Mouse (Mus musculus) B cell, adult 62 days (primary cell): Measurements from ENCODE around the gene Arhgap30. TPM values are rescaled to one million over a fixed set of nuclear protein-coding genes. Genes with fewer than 3 reads are reported as not detected.

Experiments
- total RNA-seq: library from RNA; stranded (reverse); gene quantifications from 4 replicates; pipeline ENCODE4 v1.2.4, GENCODE M21; 2023

Arhgap30 gene
- 292 to 309 TPM (median 301 TPM) in 4 replicates for total RNA-seq

DNA sequence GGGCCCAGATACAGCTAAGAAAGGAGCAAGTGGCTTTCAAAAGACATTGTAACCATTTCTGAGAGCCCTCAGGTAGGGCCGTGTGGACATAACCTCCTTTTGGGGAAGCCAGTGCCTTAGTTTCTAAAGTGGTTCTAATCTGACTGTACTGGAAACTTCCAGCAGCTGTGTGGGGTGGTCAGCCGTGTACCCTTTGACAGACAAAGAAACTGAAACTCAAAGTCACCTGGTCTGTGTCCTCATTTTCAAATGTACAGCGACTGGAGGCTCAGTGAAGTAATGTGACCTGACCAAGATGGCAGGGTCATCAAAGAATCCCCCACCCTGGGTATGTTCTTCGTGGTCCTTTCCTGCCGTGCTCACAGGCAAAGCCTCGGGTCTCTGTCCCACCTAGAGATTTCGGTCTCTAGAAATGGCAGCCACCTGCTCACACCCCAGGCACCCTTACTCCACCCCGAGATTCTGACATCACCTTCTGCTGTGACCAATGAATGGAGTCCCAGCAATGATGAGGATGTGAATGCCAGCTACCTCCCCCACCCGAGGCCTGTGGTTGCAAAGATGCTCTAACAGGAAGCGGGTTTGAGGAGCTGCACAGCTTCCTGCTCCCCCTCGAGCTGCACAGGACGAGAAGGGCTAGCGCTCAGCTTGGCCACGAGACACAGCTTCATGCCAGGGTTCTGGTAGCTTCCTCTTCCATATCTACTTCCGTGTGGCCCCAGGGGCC, at the start of gene Arhgap30:
Gene Arhgap30 (plus strand): TSS at position 579 of the 727 bp plus-strand sequence.

DNA sequence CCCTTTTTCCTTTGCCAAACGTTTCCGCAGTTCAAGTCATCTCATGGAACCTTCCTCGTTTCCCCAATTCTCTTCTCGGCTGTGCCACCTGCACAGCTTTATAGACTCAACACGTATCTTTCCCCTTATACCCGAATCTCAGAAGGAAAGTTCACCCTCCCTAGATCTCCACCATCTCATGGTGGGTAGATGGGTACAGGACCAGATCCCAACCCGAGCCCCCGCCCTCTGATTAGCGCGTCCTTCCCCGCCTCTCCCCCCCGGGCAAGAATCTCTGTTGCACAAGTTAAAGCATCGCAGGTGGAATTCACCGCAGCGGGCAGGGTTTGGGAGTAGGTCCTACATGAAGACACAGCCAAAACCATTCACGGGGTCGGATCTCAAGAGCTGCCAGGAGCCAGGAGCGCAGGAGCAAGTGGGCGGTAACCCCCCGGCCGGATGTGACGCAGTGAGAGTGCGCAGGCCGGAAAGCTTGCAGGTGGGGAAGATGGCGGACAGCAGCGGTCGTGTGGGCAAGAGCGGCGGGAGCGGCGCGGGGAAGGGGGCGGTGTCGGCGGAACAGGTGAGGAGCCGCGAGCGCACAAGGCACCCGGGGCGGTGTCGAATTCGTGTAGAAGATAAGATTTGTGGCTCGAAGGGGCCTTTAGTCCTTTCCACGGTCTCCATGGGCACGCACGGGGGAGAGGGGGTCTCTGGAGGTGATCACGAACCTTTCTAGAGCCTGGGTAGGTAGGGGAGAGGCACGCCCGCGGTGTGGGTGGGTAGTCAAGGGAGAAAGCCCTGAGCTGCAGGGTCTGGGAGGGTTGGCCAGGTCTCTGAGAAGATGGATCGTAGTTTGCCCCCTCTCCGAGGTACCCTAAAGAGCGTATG, 43.3 kb upstream of the Arhgap30 start, which contains the start of the genes Nit1 and Pfdn2:
Gene Nit1 (minus strand): TSS at position 422 of the 870 bp plus-strand sequence.
Gene Pfdn2 (plus strand): TSS at position 446 of the 870 bp plus-strand sequence.

GRCm38 (mm10) chr1:171360656-171361055, 28.1 kb upstream of the Arhgap30 start, which contains the start of gene Klhdc9:
Gene Klhdc9, minus strand, starts transcription at chr1:171360798.

DNA sequence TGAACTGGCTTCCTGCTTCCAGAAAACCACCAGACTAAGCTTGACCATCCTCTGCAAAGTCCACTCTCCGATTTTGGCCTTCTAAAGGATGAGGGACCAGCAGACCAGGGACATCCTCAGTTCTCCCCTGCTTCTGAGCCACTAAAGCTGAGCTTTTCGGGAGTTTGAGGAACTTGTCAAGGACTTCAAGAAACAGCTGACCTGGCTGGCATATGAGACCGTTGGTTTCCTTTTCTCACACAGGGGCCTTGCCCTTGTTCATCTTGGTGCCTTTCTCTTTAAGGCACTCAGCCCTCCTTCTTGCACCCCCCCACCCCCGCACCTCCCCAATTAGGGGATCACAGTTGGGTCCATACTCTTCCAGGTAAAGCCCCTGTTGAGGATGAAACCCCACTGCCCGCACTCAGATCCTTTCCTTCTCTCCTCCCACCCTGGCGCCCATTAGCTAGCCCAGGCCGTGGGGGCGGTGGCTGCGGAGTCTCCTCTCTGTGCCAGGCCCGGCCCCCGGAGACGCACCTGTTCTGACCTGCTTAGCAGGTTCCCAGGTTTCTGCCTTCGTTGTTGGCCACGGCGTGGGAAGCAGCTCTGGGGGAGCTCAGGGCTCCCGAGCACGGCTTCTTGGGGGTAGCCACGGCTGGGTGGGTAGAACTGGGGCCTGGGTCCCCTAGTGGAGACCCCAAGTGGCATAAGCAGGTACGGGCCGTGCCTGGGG, 18.8 kb upstream of the Arhgap30 start, which contains the start of gene Nectin4:
Gene Nectin4 (plus strand): TSS at position 255 of the 712 bp plus-strand sequence.

DNA sequence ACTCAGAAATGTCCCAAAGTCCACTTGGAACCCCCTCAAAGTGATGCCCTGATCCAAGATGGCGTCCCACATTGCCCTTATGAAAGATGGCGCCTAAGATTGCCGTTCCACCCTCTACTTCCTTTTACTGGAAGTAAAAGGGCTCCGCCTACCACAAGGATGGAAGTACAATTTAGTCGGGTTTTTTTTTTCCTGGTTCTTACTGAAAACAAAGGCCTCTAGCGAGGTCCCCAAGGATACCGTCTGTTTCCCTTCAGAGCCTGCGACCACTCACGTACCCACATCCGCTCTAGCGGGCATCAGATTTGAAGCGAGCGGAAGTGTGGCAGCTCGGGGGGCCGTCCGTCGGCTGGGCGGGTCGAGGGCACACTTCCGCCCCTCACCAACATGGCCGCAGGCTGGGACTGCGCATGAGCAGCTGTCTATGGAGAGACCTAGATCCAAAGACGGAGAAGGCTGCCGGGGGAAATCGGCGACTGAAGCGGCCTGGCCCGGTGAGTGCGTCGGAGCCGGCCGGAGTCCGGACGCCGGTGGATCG, 22.3 kb downstream of the Arhgap30 start, which contains the start of gene Usf1:
Gene Usf1 (plus strand): TSS at position 367 of the 538 bp plus-strand sequence.

DNA sequence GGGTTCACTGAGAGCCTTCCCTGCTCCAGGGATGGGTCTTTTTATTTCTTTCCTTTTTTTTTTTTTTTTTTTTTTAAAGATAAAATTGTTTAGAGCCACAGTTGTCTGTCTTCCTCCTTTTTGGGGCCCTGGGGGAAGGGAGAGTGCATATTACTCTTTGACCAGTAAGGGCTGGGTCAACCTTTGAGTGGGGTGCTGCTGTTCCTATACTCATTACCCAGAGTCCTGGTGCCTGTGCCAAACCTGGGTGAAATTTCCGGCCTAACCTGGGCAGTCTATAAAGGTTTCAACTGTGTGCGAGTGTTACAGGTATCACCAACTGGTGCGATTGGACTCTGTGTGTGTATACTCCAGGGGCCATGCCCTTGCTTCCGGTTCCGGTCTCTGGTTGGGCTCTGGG, 29.9 kb downstream of the Arhgap30 start, which contains the start of gene Tstd1:
Gene Tstd1 (plus strand): TSS at position 213 of the 400 bp plus-strand sequence.

DNA sequence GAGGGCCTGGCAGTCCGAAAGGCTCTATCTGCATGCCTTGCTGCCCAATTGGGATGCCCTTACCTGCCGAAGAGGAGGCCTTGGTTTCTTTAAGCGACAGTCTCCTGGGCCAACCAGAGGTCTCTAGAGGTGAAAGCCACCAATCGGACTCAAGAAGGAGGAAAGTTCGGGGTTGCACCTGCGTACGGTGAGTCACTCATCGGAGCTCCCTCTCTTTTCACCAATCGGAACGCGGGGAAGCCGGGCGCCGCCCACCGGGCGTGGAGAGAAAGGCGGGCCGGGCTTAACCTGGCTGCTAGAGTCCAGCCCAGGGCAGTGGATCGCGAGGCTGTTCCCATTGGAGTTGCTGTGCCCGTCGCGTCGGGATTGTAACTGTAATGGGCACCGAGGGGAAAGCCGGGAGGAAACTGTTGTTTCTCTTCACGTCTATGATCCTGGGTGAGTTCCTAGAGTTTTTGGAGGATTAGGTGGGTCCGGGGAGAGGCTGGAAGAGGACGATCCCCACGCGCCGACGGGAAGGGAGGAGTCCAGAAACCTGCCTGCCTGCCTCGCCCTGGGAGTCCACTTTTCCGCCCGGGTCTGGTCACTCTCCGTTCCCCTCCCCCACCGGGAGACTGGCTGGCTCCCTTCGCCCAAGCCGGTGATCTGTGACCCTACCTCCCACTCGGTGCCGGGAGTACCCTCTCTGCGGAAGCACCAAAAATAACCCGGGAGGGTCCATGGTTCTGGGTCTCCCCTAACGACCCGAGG, 48.7 kb downstream of the Arhgap30 start, which contains the start of gene F11r:
Gene F11r (plus strand): TSS at position 272 of the 750 bp plus-strand sequence.

Other genes with a start within 250 kb of the Arhgap30 start
- gene Sdhc, start 238.4 kb upstream of the Arhgap30 start, total RNA-seq, result 82.0 to 92.2 TPM (median 86.4 TPM) in 4 replicates
- not detected in 4 replicates for gene Mpz, start 238.2 kb upstream of the Arhgap30 start, total RNA-seq
- not detected in 4 replicates for gene Pcp4l1, start 192.7 kb upstream of the Arhgap30 start, total RNA-seq
- gene Nr1i3, start 175.0 kb upstream of the Arhgap30 start, total RNA-seq, result not detected in 4 replicates
- gene Tomm40l, start 166.4 kb upstream of the Arhgap30 start, total RNA-seq, result 17.1 to 22.3 TPM (median 20.0 TPM) in 4 replicates
- gene Apoa2, start 163.9 kb upstream of the Arhgap30 start, total RNA-seq, result not detected in 4 replicates
- gene Fcer1g, start 154.6 kb upstream of the Arhgap30 start, total RNA-seq, result 5.7 to 11.4 TPM (median 6.5 TPM) in 4 replicates
- gene Adamts4, start 138.5 kb upstream of the Arhgap30 start, total RNA-seq, result not detected in 4 replicates
- gene Ndufs2, start 137.6 kb upstream of the Arhgap30 start, total RNA-seq, result 116 to 133 TPM (median 123 TPM) in 4 replicates
- gene B4galt3, start 118.6 kb upstream of the Arhgap30 start, total RNA-seq, result 89.9 to 109 TPM (median 92.4 TPM) in 4 replicates
- 51.0 to 68.6 TPM (median 65.6 TPM) in 4 replicates for gene Ppox, start 107.8 kb upstream of the Arhgap30 start, total RNA-seq
- gene Usp21, start 101.0 kb upstream of the Arhgap30 start, total RNA-seq, result 40.8 to 49.7 TPM (median 48.4 TPM) in 4 replicates
- 38.2 to 46.0 TPM (median 43.9 TPM) in 4 replicates for gene Ufc1, start 93.9 kb upstream of the Arhgap30 start, total RNA-seq
- gene Dedd, start 59.8 kb upstream of the Arhgap30 start, total RNA-seq, result 32.7 to 39.6 TPM (median 35.9 TPM) in 4 replicates
- 23.9 to 28.3 TPM (median 26.2 TPM) in 4 replicates for gene Nit1, start 43.3 kb upstream of the Arhgap30 start, total RNA-seq
- 66.0 to 73.1 TPM (median 70.7 TPM) in 4 replicates for gene Pfdn2, start 43.3 kb upstream of the Arhgap30 start, total RNA-seq
- gene Klhdc9, start 28.2 kb upstream of the Arhgap30 start, total RNA-seq, result 0.47 to 0.63 TPM (median 0.48 TPM) in 3 of 4 replicates, not detected in the other
- 0.57 to 0.72 TPM (median 0.69 TPM) in 4 replicates for gene Nectin4, start 18.9 kb upstream of the Arhgap30 start, total RNA-seq
- 154 to 209 TPM (median 182 TPM) in 4 replicates for gene Usf1, start 22.4 kb downstream of the Arhgap30 start, total RNA-seq
- gene Tstd1, start 29.9 kb downstream of the Arhgap30 start, total RNA-seq, result 11.1 to 12.0 TPM (median 11.6 TPM) in 4 replicates
- 0.55 to 2.1 TPM (median 0.92 TPM) in 4 replicates for gene F11r, start 48.6 kb downstream of the Arhgap30 start, total RNA-seq
- gene Alyref2, start 114.5 kb downstream of the Arhgap30 start, total RNA-seq, result 10.0 to 11.2 TPM (median 10.6 TPM) in 4 replicates
- 0.50 to 0.89 TPM in 2 of 4 replicates, not detected in the others for gene Itln1, start 146.3 kb downstream of the Arhgap30 start, total RNA-seq
- gene Cd244a, start 170.2 kb downstream of the Arhgap30 start, total RNA-seq, result 8.1 to 14.6 TPM (median 12.9 TPM) in 4 replicates
- 113 to 120 TPM (median 117 TPM) in 4 replicates for gene Ly9, start 218.5 kb downstream of the Arhgap30 start, total RNA-seq